Mouse (Mus musculus) intestine, embryonic 14.5 days (tissue): ENCODE measurements around the gene Pxylp1. TPM values are rescaled to one million over a fixed set of nuclear protein-coding genes. Genes with fewer than 3 reads are reported as not detected.

Experiments used
- ATAC-seq: fragments of 200-750 bp; cut with Nextera tagmentation; replicated peaks from 2 replicates; pipeline ENCODE4 v1.8.0; 2017; ENCODE audit warnings: low read depth, moderate number of reproducible peaks, moderate TSS enrichment, moderate library complexity; ENCODE audit not compliant: low FRiP score, low TSS enrichment
- DNase-seq: peaks from one replicate; pipeline ENCODE4 v3.0.0-alpha.2; 2018; ENCODE audit warnings: low spot score
- H3K27ac ChIP-seq: fragments of 300-500 bp; sonication (generic); 2 replicates; pipeline ENCODE4 v1.5.1; 2014; ENCODE audit warnings: low read depth, mild to moderate bottlenecking, control low read depth
- H3K27me3 ChIP-seq: fragments of 300-500 bp; sonication (generic); replicated peaks from 2 replicates; pipeline ENCODE4 v1.6.1; 2014; ENCODE audit warnings: low read length, control low read depth; ENCODE audit not compliant: control insufficient read depth, insufficient read depth
- H3K36me3 ChIP-seq: fragments of 300-500 bp; sonication (generic); 2 replicates; pipeline ENCODE4 v1.6.1; 2014; ENCODE audit warnings: low read length, control low read depth; ENCODE audit not compliant: control insufficient read depth, insufficient read depth
- H3K4me1 ChIP-seq: fragments of 300-500 bp; sonication (generic); replicated peaks from 2 replicates; pipeline ENCODE4 v1.6.1; 2014; ENCODE audit warnings: low read length, control low read depth, mixed read lengths; ENCODE audit not compliant: control insufficient read depth, insufficient read depth
- H3K4me2 ChIP-seq: fragments of 300-500 bp; sonication (generic); 2 replicates; pipeline ENCODE4 v1.6.1; 2014; ENCODE audit warnings: low read length
- H3K4me3 ChIP-seq: fragments of 300-500 bp; sonication (generic); 2 replicates; pipeline ENCODE4 v1.5.1; 2014; ENCODE audit warnings: low read depth, low read length, control low read depth, mixed read lengths
- H3K9ac ChIP-seq: fragments of 300-500 bp; sonication (generic); 2 replicates; pipeline ENCODE4 v1.6.1; 2014; ENCODE audit warnings: mild to moderate bottlenecking, low read length
- H3K9me3 ChIP-seq: fragments of 300-500 bp; sonication (generic); 2 replicates; pipeline ENCODE4 v1.6.1; 2016; ENCODE audit warnings: low read length, control low read depth; ENCODE audit not compliant: control insufficient read depth
- WGBS: fragments of 180-500 bp; shearing (Covaris S2); extraction: QIAGEN DNeasy Blood & Tissue Kit; methylation state at CpG from one replicate; pipeline ENCODE4 v1.1.7; 2014; 5-methylcytosine and 5-hydroxymethylcytosine counted together
- polyA plus RNA-seq: library from polyadenylated mRNA; unstranded; fragments of >200 nt; fragmentation: Nextera tagmentation; extraction: Ambion mirVana; gene quantifications from 2 replicates; pipeline ENCODE4 v1.2.1, GENCODE M21; 2014

Gene Pxylp1
- polyA plus RNA-seq, 1 experiment from 2014 or later: 56.2 TPM

- Histone ChIP-seq H3K4me2 (no peak overlapping the region), H3K4me1 (no peaks in the 10 kb centered on the region), H3K9me3 (no peaks in the 10 kb centered on the region), H3K4me3 (no peak overlapping the region), H3K36me3 (peaks cover 31% of the 10 kb centered on the region), H3K27me3 (no peaks in the 10 kb centered on the region), H3K9ac (no peak overlapping the region), H3K27ac (no peak overlapping the region)
- no peak for ATAC-seq
- 78% methylated on average over 17 of the region's 17 CpGs for WGBS
- DNase-seq: no peak
These were observed 61.6 kb downstream of the Pxylp1 start for GRCm38 (mm10) chr9:96830856-96831359.

- Histone ChIP-seq H3K27ac (no peak overlapping the region), H3K9me3 (no peaks in the 10 kb centered on the region), H3K4me2 (no peak overlapping the region), H3K4me1 (no peaks in the 10 kb centered on the region), H3K27me3 (no peaks in the 10 kb centered on the region), H3K9ac (no peak overlapping the region), H3K36me3 (peaks cover 37% of the 10 kb centered on the region), H3K4me3 (no peak overlapping the region)
- ATAC-seq (no peak), DNase-seq (no peak)
- WGBS: 90% methylated on average over 2 of the region's 3 CpGs
These were observed 62.8 kb downstream of the Pxylp1 start for GRCm38 (mm10) chr9:96829682-96830081.

DNA sequence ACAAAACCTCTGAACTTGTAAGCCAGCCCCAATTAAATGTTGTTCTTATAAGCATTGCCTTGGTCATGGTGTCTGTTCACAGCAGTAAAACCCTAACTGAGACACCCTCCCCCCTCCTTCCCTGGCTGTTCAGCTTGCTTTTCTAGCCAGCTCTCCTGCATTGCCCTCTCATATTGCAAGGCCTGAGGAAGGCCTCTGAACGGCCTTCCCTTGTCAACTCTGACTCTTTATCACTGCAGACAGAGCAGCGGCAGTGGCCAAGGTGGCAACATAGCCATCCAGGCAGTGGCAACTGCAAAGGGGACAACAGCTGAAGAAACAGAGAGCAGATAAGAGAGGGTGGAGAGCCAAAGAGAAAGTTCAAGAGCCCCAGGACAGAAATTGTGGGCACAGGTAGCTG, 64.4 kb downstream of the Pxylp1 start:
- no peak for ATAC-seq
- WGBS: 57% methylated on average over 2 of the region's 2 CpGs
- no peak overlapping the region for H3K4me3 ChIP-seq

DNA sequence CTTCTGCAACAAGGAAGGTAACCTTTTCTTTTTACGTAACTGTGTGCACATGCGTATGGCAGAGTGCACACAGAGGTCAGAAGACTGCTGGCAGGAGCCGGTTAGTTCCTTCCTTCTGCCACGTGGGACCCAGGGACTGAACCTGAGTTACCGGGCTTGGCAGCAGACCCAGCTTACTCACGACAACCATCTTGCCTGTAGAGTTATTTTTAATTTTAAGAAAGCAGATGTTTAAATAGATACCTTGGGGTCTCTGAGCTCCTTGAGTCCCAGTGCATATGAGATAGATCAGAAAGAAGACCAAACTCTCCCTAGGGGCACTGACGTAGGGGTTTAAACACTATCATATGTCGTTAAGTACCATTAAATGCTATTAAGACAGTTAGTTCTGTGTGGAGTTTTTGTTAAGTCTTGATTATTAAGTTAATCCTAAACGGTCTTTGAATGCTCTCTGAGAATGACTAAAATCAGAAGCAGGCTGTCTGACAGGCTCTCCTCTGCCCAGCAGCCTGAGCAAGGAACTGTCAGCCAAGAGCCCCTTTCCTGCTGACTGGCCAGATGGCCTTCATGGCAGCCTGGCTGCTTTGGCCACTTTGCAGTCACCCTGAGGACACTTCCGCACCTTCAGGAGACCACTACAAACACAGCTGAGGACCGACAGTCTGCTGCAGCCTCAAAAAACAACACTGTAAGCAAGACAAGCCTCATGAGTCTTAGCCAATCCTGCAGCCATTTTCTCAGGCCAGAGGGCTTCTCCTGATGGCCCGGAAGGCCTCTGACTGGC, 65.3 kb downstream of the Pxylp1 start:
- Histone ChIP-seq H3K4me1 (no peaks in the 10 kb centered on the region), H3K36me3 (peaks cover 38% of the 10 kb centered on the region), H3K27ac (no peak overlapping the region), H3K4me3 (no peak overlapping the region), H3K4me2 (no peak overlapping the region), H3K9ac (no peak overlapping the region), H3K27me3 (no peaks in the 10 kb centered on the region), H3K9me3 (no peaks in the 10 kb centered on the region)
- ATAC-seq (no peak), DNase-seq (no peak)
- WGBS: 84% methylated on average over 12 of the region's 12 CpGs

More for the DNA sequence above, 64.4 kb downstream of the Pxylp1 start:
- Histone ChIP-seq H3K27me3 (no peaks in the 10 kb centered on the region), H3K36me3 (peaks cover 38% of the 10 kb centered on the region), H3K9ac (no peak overlapping the region), H3K9me3 (no peaks in the 10 kb centered on the region), H3K4me1 (no peaks in the 10 kb centered on the region), H3K27ac (no peak overlapping the region), H3K4me2 (no peak overlapping the region)
- no peak for DNase-seq

DNA sequence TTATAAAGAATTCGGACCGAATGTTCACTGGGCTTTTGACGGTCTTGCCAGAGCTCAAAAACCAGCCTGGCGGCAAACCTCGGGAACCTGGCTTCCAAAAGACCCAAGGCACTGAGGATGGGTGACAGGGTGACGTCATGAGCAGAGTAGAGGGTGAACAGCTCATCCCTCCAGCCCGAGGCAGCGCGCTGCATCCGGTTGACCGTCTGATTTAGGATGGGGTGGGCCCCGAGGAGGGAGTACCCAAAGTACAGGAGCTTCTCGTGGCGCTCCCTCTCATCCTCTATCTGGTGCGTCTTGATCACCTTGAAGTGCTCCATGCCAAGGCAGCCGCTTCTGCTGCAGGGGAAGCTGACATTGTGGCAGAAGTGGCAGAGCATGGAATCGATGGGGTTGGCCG, 67.6 kb downstream of the Pxylp1 start:
- Histone ChIP-seq H3K4me3 (no peak overlapping the region), H3K9me3 (no peaks in the 10 kb centered on the region), H3K36me3 (peaks cover 38% of the 10 kb centered on the region), H3K4me2 (no peak overlapping the region), H3K9ac (no peak overlapping the region), H3K27ac (no peak overlapping the region), H3K27me3 (no peaks in the 10 kb centered on the region), H3K4me1 (no peaks in the 10 kb centered on the region)
- 93% methylated on average over 18 of the region's 18 CpGs for WGBS
- ATAC-seq: no peak
- no peak for DNase-seq

- no peak overlapping the region for H3K9ac ChIP-seq
- ATAC-seq (no peak), DNase-seq (no peak)
- H3K36me3 ChIP-seq: peaks cover 38% of the 10 kb centered on the region
- H3K4me3 ChIP-seq: no peak overlapping the region
- no peak overlapping the region for H3K4me2 ChIP-seq
- H3K9me3 ChIP-seq: no peaks in the 10 kb centered on the region
- no peaks in the 10 kb centered on the region for H3K4me1 ChIP-seq
- WGBS: 68% methylated on average over 12 of the region's 12 CpGs
- no peaks in the 10 kb centered on the region for H3K27me3 ChIP-seq
- H3K27ac ChIP-seq: no peak overlapping the region
These were observed 68.4 kb downstream of the Pxylp1 start for GRCm38 (mm10) chr9:96824026-96824425.

DNA sequence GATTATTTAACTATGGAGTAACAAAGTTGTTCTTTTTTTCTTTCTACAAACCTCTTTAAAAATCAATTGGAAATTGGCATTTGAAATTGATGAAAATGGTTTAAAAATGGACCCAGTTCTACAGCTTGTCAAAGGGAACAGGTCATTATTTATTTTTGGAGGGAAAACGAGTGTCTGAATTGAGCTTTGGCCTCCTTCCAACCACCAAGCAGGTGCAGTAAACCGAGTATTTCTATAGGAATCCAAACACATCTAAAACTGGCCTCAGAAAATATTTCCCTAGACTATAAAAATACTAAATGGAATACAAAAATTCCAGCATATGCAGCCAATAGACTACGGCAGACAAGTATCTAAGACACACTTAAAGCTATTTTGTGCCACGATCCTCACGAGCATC, 68.9 kb downstream of the Pxylp1 start:
- Histone ChIP-seq H3K4me2 (no peak overlapping the region), H3K27ac (no peak overlapping the region), H3K9me3 (no peaks in the 10 kb centered on the region), H3K4me3 (no peak overlapping the region), H3K36me3 (peaks cover 33% of the 10 kb centered on the region), H3K27me3 (no peaks in the 10 kb centered on the region), H3K4me1 (no peaks in the 10 kb centered on the region), H3K9ac (no peak overlapping the region)
- 72% methylated on average over 5 of the region's 5 CpGs for WGBS
- DNase-seq: no peak
- ATAC-seq: no peak

DNA sequence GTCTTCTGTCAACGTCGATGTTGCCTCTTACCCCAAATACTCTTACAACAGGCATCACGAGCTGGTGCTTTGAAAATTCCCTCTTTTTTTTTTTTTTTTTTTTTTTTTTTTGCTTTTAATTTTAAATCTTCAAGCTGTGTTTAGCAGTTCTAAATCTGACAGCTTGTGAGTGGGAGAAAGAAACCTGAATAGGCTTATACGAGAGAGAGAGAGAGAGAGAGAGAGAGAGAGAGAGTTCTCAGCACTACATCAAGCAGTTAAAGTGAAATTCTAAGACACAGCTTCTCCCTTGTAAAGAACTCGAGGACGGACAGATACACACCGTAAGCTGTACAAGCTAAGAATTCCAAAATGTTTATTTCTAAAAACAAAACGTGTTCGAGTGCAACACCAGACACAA, 69.5 kb downstream of the Pxylp1 start:
- Histone ChIP-seq H3K4me3 (no peak overlapping the region), H3K4me2 (no peak overlapping the region), H3K9me3 (no peaks in the 10 kb centered on the region), H3K9ac (no peak overlapping the region), H3K27ac (no peak overlapping the region), H3K4me1 (no peaks in the 10 kb centered on the region), H3K27me3 (no peaks in the 10 kb centered on the region), H3K36me3 (peaks cover 28% of the 10 kb centered on the region)
- DNase-seq (no peak), ATAC-seq (no peak)
- WGBS: 80% methylated on average over 9 of the region's 9 CpGs
